Mouse (Mus musculus): ENCODE data around the gene Lsamp. TPM values are rescaled to one million over a fixed set of nuclear protein-coding genes. Genes with fewer than 3 reads are reported as not detected.
A peak's percentile ranks its signal among the peaks of the same experiment; 100 is the strongest.

Gene Lsamp
- polyA plus RNA-seq, 1 experiment from 2014 or later: 21.5 TPM

- 83% methylated on average over 2 of the region's 2 CpGs for WGBS
- no peaks in the 10 kb centered on the region for H3K9me3 ChIP-seq (ENCODE audit: control insufficient read depth, low read length)
- no peak overlapping the region for H3K4me2 ChIP-seq (ENCODE audit: low read depth, low read length, severe bottlenecking)
- DNase-seq (ENCODE audit: low spot score): no peak
- H3K27me3 ChIP-seq (ENCODE audit: control insufficient read depth, insufficient read depth, low read length): no peaks in the 10 kb centered on the region
- H3K4me3 ChIP-seq (ENCODE audit: low read depth, low read length): no peak overlapping the region
- no peak overlapping the region for H3K9ac ChIP-seq (ENCODE audit: low read length)
- no peaks in the 10 kb centered on the region for H3K4me1 ChIP-seq (replicated peaks; ENCODE audit: control insufficient read depth, insufficient read depth, low read length)
- H3K27ac ChIP-seq (ENCODE audit: low read depth, low read length): no peak overlapping the region
- no peak for ATAC-seq (replicated peaks; ENCODE audit: low FRiP score)
- H3K36me3 ChIP-seq (ENCODE audit: control insufficient read depth, insufficient read depth, low read length): no peaks in the 10 kb centered on the region
Measured at GRCm38 (mm10) chr16:40399531-40399930, 415.4 kb downstream of the Lsamp start.

- ATAC-seq (replicated peaks; ENCODE audit: low FRiP score) (no peak), DNase-seq (ENCODE audit: low spot score) (no peak)
- no peak overlapping the region for H3K9ac ChIP-seq (ENCODE audit: low read length)
- no peaks in the 10 kb centered on the region for H3K27me3 ChIP-seq (ENCODE audit: control insufficient read depth, insufficient read depth, low read length)
- no peak overlapping the region for H3K4me3 ChIP-seq (ENCODE audit: low read depth, low read length)
- H3K27ac ChIP-seq (ENCODE audit: low read depth, low read length): no peak overlapping the region
- H3K9me3 ChIP-seq (ENCODE audit: control insufficient read depth, low read length): no peaks in the 10 kb centered on the region
- no peak overlapping the region for H3K4me2 ChIP-seq (ENCODE audit: low read depth, low read length, severe bottlenecking)
- 81% methylated on average over 3 of the region's 3 CpGs for WGBS
- no peaks in the 10 kb centered on the region for H3K4me1 ChIP-seq (replicated peaks; ENCODE audit: control insufficient read depth, insufficient read depth, low read length)
- H3K36me3 ChIP-seq (ENCODE audit: control insufficient read depth, insufficient read depth, low read length): no peaks in the 10 kb centered on the region
Measured at GRCm38 (mm10) chr16:40434280-40434679, 450.1 kb downstream of the Lsamp start.

- Histone ChIP-seq H3K4me1 (replicated peaks; ENCODE audit: control insufficient read depth, insufficient read depth, low read length) (no peaks in the 10 kb centered on the region), H3K27me3 (ENCODE audit: control insufficient read depth, insufficient read depth, low read length) (no peaks in the 10 kb centered on the region), H3K9me3 (ENCODE audit: control insufficient read depth, low read length) (no peaks in the 10 kb centered on the region), H3K4me2 (ENCODE audit: low read depth, low read length, severe bottlenecking) (no peak overlapping the region), H3K27ac (ENCODE audit: low read depth, low read length) (no peak overlapping the region), H3K4me3 (ENCODE audit: low read depth, low read length) (no peak overlapping the region), H3K9ac (ENCODE audit: low read length) (no peak overlapping the region), H3K36me3 (ENCODE audit: control insufficient read depth, insufficient read depth, low read length) (no peaks in the 10 kb centered on the region)
- DNase-seq (ENCODE audit: low spot score): no peak
- ATAC-seq (replicated peaks; ENCODE audit: low FRiP score): no peak
- WGBS: 78% methylated on average over 6 of the region's 6 CpGs
Measured at GRCm38 (mm10) chr16:40436415-40436814, 452.3 kb downstream of the Lsamp start.

GRCm38 (mm10) chr16:40437879-40438278 is 453.7 kb downstream of the Lsamp start:
- Histone ChIP-seq H3K4me1 (replicated peaks; ENCODE audit: control insufficient read depth, insufficient read depth, low read length) (no peaks in the 10 kb centered on the region), H3K4me3 (ENCODE audit: low read depth, low read length) (no peak overlapping the region), H3K27ac (ENCODE audit: low read depth, low read length) (no peak overlapping the region), H3K9ac (ENCODE audit: low read length) (no peak overlapping the region), H3K9me3 (ENCODE audit: control insufficient read depth, low read length) (no peaks in the 10 kb centered on the region), H3K36me3 (ENCODE audit: control insufficient read depth, insufficient read depth, low read length) (no peaks in the 10 kb centered on the region), H3K4me2 (ENCODE audit: low read depth, low read length, severe bottlenecking) (no peak overlapping the region), H3K27me3 (ENCODE audit: control insufficient read depth, insufficient read depth, low read length) (no peaks in the 10 kb centered on the region)
- ATAC-seq (replicated peaks; ENCODE audit: low FRiP score) (no peak), DNase-seq (ENCODE audit: low spot score) (no peak)
- WGBS: 92% methylated on average over 10 of the region's 10 CpGs

- Histone ChIP-seq H3K4me2 (ENCODE audit: low read depth, low read length, severe bottlenecking) (no peak overlapping the region), H3K9me3 (ENCODE audit: control insufficient read depth, low read length) (no peaks in the 10 kb centered on the region), H3K4me1 (replicated peaks; ENCODE audit: control insufficient read depth, insufficient read depth, low read length) (no peaks in the 10 kb centered on the region), H3K27me3 (ENCODE audit: control insufficient read depth, insufficient read depth, low read length) (no peaks in the 10 kb centered on the region), H3K9ac (ENCODE audit: low read length) (no peak overlapping the region), H3K36me3 (ENCODE audit: control insufficient read depth, insufficient read depth, low read length) (no peaks in the 10 kb centered on the region), H3K4me3 (ENCODE audit: low read depth, low read length) (no peak overlapping the region), H3K27ac (ENCODE audit: low read depth, low read length) (no peak overlapping the region)
- DNase-seq (ENCODE audit: low spot score) (no peak), ATAC-seq (replicated peaks; ENCODE audit: low FRiP score) (no peak)
- 83% methylated on average over 1 of the region's 1 CpGs for WGBS
Measured at GRCm38 (mm10) chr16:40438876-40439275, 454.7 kb downstream of the Lsamp start.

GRCm38 (mm10) chr16:40446587-40446986 is 462.4 kb downstream of the Lsamp start:
- H3K27ac ChIP-seq (ENCODE audit: low read depth, low read length): no peak overlapping the region
- H3K9me3 ChIP-seq (ENCODE audit: control insufficient read depth, low read length): no peaks in the 10 kb centered on the region
- H3K4me3 ChIP-seq (ENCODE audit: low read depth, low read length): no peak overlapping the region
- H3K4me2 ChIP-seq (ENCODE audit: low read depth, low read length, severe bottlenecking): no peak overlapping the region
- no peak overlapping the region for H3K9ac ChIP-seq (ENCODE audit: low read length)
- WGBS: 87% methylated on average over 5 of the region's 5 CpGs
- H3K27me3 ChIP-seq (ENCODE audit: control insufficient read depth, insufficient read depth, low read length): no peaks in the 10 kb centered on the region
- no peaks in the 10 kb centered on the region for H3K36me3 ChIP-seq (ENCODE audit: control insufficient read depth, insufficient read depth, low read length)
- DNase-seq (ENCODE audit: low spot score) (no peak), ATAC-seq (replicated peaks; ENCODE audit: low FRiP score) (no peak)
- no peaks in the 10 kb centered on the region for H3K4me1 ChIP-seq (replicated peaks; ENCODE audit: control insufficient read depth, insufficient read depth, low read length)

- WGBS: 79% methylated on average over 15 of the region's 15 CpGs
- no peak for DNase-seq (ENCODE audit: low spot score)
- ATAC-seq (replicated peaks; ENCODE audit: low FRiP score): no peak
- no peaks in the 10 kb centered on the region for H3K36me3 ChIP-seq (ENCODE audit: control insufficient read depth, insufficient read depth, low read length)
- H3K27ac ChIP-seq (ENCODE audit: low read depth, low read length): no peak overlapping the region
- no peak overlapping the region for H3K4me3 ChIP-seq (ENCODE audit: low read depth, low read length)
- H3K4me2 ChIP-seq (ENCODE audit: low read depth, low read length, severe bottlenecking): no peak overlapping the region
- H3K4me1 ChIP-seq (replicated peaks; ENCODE audit: control insufficient read depth, insufficient read depth, low read length): no peaks in the 10 kb centered on the region
- no peaks in the 10 kb centered on the region for H3K27me3 ChIP-seq (ENCODE audit: control insufficient read depth, insufficient read depth, low read length)
- no peak overlapping the region for H3K9ac ChIP-seq (ENCODE audit: low read length)
- no peaks in the 10 kb centered on the region for H3K9me3 ChIP-seq (ENCODE audit: control insufficient read depth, low read length)
Measured at GRCm38 (mm10) chr16:40463411-40464058, 479.4 kb downstream of the Lsamp start.

GRCm38 (mm10) chr16:40466596-40466995 is 482.4 kb downstream of the Lsamp start:
- Histone ChIP-seq H3K4me1 (replicated peaks; ENCODE audit: control insufficient read depth, insufficient read depth, low read length) (no peaks in the 10 kb centered on the region), H3K9ac (ENCODE audit: low read length) (no peak overlapping the region), H3K4me2 (ENCODE audit: low read depth, low read length, severe bottlenecking) (no peak overlapping the region), H3K36me3 (ENCODE audit: control insufficient read depth, insufficient read depth, low read length) (no peaks in the 10 kb centered on the region), H3K27ac (ENCODE audit: low read depth, low read length) (no peak overlapping the region), H3K27me3 (ENCODE audit: control insufficient read depth, insufficient read depth, low read length) (no peaks in the 10 kb centered on the region), H3K9me3 (ENCODE audit: control insufficient read depth, low read length) (no peaks in the 10 kb centered on the region), H3K4me3 (ENCODE audit: low read depth, low read length) (no peak overlapping the region)
- no peak; the same call in 1 of the 2 replicates for ATAC-seq (replicated peaks; ENCODE audit: low FRiP score)
- WGBS: 21% methylated on average over 8 of the region's 8 CpGs
- peak; percentile 50 for DNase-seq (ENCODE audit: low spot score)

- H3K4me3 ChIP-seq (ENCODE audit: low read depth, low read length): no peak overlapping the region
- H3K27ac ChIP-seq (ENCODE audit: low read depth, low read length): no peak overlapping the region
- no peak overlapping the region for H3K9ac ChIP-seq (ENCODE audit: low read length)
- no peaks in the 10 kb centered on the region for H3K4me1 ChIP-seq (replicated peaks; ENCODE audit: control insufficient read depth, insufficient read depth, low read length)
- no peaks in the 10 kb centered on the region for H3K27me3 ChIP-seq (ENCODE audit: control insufficient read depth, insufficient read depth, low read length)
- no peak overlapping the region for H3K4me2 ChIP-seq (ENCODE audit: low read depth, low read length, severe bottlenecking)
- H3K36me3 ChIP-seq (ENCODE audit: control insufficient read depth, insufficient read depth, low read length): no peaks in the 10 kb centered on the region
- DNase-seq (ENCODE audit: low spot score) (no peak), ATAC-seq (replicated peaks; ENCODE audit: low FRiP score) (no peak)
- H3K9me3 ChIP-seq (ENCODE audit: control insufficient read depth, low read length): no peaks in the 10 kb centered on the region
- WGBS: 74% methylated on average over 6 of the region's 6 CpGs
Measured at GRCm38 (mm10) chr16:40470946-40471345, 486.8 kb downstream of the Lsamp start.

Data from forebrain, embryonic 11.5 days (tissue).